Mouse (Mus musculus): ENCODE data around the gene 1700012P22Rik. TPM values are rescaled to one million over a fixed set of nuclear protein-coding genes. Genes with fewer than 3 reads are reported as not detected.

Gene 1700012P22Rik
- not detected in 2 replicates for polyA plus RNA-seq (2015; fragmentation: Nextera tagmentation; extraction: Ambion mirVana)

DNA sequence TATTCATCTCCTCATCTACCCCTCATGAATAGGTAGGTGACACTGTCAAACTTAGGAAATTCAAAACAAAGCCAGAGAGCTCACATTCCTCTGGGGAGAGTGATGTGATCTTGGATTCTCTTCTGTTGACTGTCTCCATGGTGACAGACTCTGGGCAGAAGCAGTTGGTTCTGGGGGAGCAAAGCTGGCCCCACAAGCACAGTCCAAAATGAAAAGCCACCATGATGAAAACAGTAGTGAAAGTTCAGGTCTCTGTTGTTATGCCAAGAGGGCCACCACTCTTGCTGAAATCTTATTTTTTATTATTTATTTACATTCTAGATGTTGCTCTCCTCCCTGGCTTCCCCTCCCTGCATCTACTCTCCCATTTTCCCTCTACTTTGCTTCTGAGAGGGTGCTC lies at the start of gene 1700012P22Rik:
TSS of gene 1700012P22Rik (minus strand) at position 101 of the 400 bp plus-strand sequence.
- H3K9ac ChIP-seq = no peak within 1 kb of the TSS
- ATAC-seq (ENCODE audit: borderline replicate concordance, extremely low read depth, low FRiP score, low TSS enrichment) = no peak

GRCm38 (mm10) chr4:144468091-144468490 lies 29.5 kb upstream of the 1700012P22Rik start:
- Histone ChIP-seq H3K27me3 (no peaks in the 10 kb centered on the region), H3K9ac (no peak overlapping the region), H3K27ac (no peak overlapping the region), H3K4me3 (no peak overlapping the region), H3K36me3 (no peaks in the 10 kb centered on the region), H3K9me3 (no peaks in the 10 kb centered on the region), H3K4me1 (no peaks in the 10 kb centered on the region), H3K4me2 (no peak overlapping the region)
- no peak for ATAC-seq (ENCODE audit: borderline replicate concordance, extremely low read depth, low FRiP score, low TSS enrichment)
- WGBS = 69% methylated on average over 1 of the region's 1 CpGs

More for the DNA sequence above, at the start of gene 1700012P22Rik:
- no peak within 1 kb of the TSS for H3K27ac ChIP-seq
- H3K9me3 ChIP-seq = no peaks in the 10 kb centered on the region
- H3K4me3 ChIP-seq = no peak within 1 kb of the TSS
- H3K4me1 ChIP-seq = no peaks in the 10 kb centered on the region
- no peaks in the 10 kb centered on the region for H3K27me3 ChIP-seq
- H3K36me3 ChIP-seq = no peaks in the 10 kb centered on the region
- H3K4me2 ChIP-seq = no peak within 1 kb of the TSS

DNA sequence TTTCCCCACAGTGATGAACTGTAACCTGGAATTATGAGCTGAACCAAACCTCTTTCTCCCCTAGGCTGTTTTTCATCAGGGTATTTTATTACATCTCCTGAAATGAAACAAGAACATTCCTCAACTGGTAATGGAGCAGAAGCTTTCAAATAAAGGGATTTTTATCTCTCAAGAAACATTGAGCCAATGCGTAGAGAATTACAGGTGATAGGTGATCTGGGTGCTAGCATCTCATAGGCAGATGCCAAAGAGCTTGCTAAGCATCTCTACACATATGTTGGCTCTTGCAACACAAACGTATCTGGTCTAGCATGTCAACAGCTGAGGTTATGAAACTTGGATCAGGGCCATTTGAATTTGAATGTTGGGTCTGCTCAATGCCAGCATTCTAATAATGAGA lies 26.6 kb upstream of the 1700012P22Rik start:
- H3K9ac ChIP-seq = no peak overlapping the region
- ATAC-seq (ENCODE audit: borderline replicate concordance, extremely low read depth, low FRiP score, low TSS enrichment) = no peak
- H3K36me3 ChIP-seq = no peaks in the 10 kb centered on the region
- H3K4me3 ChIP-seq = no peak overlapping the region
- H3K4me2 ChIP-seq = no peak overlapping the region
- no peaks in the 10 kb centered on the region for H3K9me3 ChIP-seq
- H3K4me1 ChIP-seq = no peaks in the 10 kb centered on the region
- 56% methylated on average over 2 of the region's 2 CpGs for WGBS
- H3K27me3 ChIP-seq = no peaks in the 10 kb centered on the region
- H3K27ac ChIP-seq = no peak overlapping the region

GRCm38 (mm10) chr4:144463656-144464055 lies 25.1 kb upstream of the 1700012P22Rik start, which contains the start of gene Aadacl3:
TSS of gene Aadacl3 (minus strand) at chr4:144463756.
- Histone ChIP-seq H3K27ac (no peak within 1 kb of the TSS), H3K9me3 (no peaks in the 10 kb centered on the region), H3K27me3 (no peaks in the 10 kb centered on the region), H3K36me3 (no peaks in the 10 kb centered on the region), H3K9ac (no peak within 1 kb of the TSS), H3K4me2 (no peak within 1 kb of the TSS), H3K4me3 (no peak within 1 kb of the TSS), H3K4me1 (no peaks in the 10 kb centered on the region)
- 64% methylated on average over 3 of the region's 3 CpGs for WGBS
- no peak for ATAC-seq (ENCODE audit: borderline replicate concordance, extremely low read depth, low FRiP score, low TSS enrichment)

GRCm38 (mm10) chr4:144453217-144453616 lies 14.6 kb upstream of the 1700012P22Rik start, which contains the start of gene Gm9944:
TSS of gene Gm9944 (minus strand) at chr4:144453317.
- ATAC-seq (ENCODE audit: borderline replicate concordance, extremely low read depth, low FRiP score, low TSS enrichment) = no peak
- no peaks in the 10 kb centered on the region for H3K4me1 ChIP-seq
- H3K9ac ChIP-seq = no peak within 1 kb of the TSS
- no peaks in the 10 kb centered on the region for H3K27me3 ChIP-seq
- no peak within 1 kb of the TSS for H3K4me3 ChIP-seq
- H3K27ac ChIP-seq = no peak within 1 kb of the TSS
- no peaks in the 10 kb centered on the region for H3K9me3 ChIP-seq
- 69% methylated on average over 2 of the region's 2 CpGs for WGBS
- no peak within 1 kb of the TSS for H3K4me2 ChIP-seq
- no peaks in the 10 kb centered on the region for H3K36me3 ChIP-seq

GRCm38 (mm10) chr4:144448546-144448945 lies 10.0 kb upstream of the 1700012P22Rik start:
- ATAC-seq (ENCODE audit: borderline replicate concordance, extremely low read depth, low FRiP score, low TSS enrichment) = no peak
- Histone ChIP-seq H3K27me3 (no peaks in the 10 kb centered on the region), H3K4me2 (no peak overlapping the region), H3K4me3 (no peak overlapping the region), H3K27ac (no peak overlapping the region), H3K9ac (no peak overlapping the region), H3K4me1 (no peaks in the 10 kb centered on the region), H3K9me3 (no peaks in the 10 kb centered on the region), H3K36me3 (no peaks in the 10 kb centered on the region)
- WGBS = 67% methylated on average over 2 of the region's 2 CpGs

DNA sequence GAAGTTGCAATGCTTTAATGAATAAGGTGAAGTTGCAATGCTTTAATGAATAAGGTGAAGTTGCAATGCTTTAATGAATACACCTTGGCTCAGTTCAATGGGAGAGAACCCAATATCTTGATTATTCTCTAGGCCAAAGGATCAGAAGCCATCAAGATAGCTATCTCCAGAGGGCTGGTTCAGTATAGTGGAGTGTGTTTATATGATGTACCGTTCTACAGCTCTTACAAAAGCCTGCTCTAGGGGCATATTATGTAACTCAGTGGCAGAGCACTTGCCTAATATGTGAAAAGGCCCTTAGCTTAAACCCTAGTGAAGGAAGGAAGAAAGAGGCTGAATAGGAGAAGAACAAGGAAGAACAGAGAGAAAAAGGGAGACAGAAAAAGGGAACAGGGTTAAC lies 3.0 kb upstream of the 1700012P22Rik start:
- no peaks in the 10 kb centered on the region for H3K9me3 ChIP-seq
- no peak overlapping the region for H3K27ac ChIP-seq
- no peak for ATAC-seq (ENCODE audit: borderline replicate concordance, extremely low read depth, low FRiP score, low TSS enrichment)
- no peaks in the 10 kb centered on the region for H3K27me3 ChIP-seq
- no peaks in the 10 kb centered on the region for H3K4me1 ChIP-seq
- WGBS = 65% methylated on average over 1 of the region's 1 CpGs
- H3K4me2 ChIP-seq = no peak overlapping the region
- no peaks in the 10 kb centered on the region for H3K36me3 ChIP-seq
- H3K9ac ChIP-seq = no peak overlapping the region
- H3K4me3 ChIP-seq = no peak overlapping the region

GRCm38 (mm10) chr4:144441095-144441494 lies 2.5 kb upstream of the 1700012P22Rik start:
- WGBS = 84% methylated on average over 4 of the region's 4 CpGs
- H3K4me1 ChIP-seq = no peaks in the 10 kb centered on the region
- no peak overlapping the region for H3K4me2 ChIP-seq
- no peaks in the 10 kb centered on the region for H3K27me3 ChIP-seq
- H3K9ac ChIP-seq = no peak overlapping the region
- no peak overlapping the region for H3K4me3 ChIP-seq
- no peaks in the 10 kb centered on the region for H3K9me3 ChIP-seq
- no peaks in the 10 kb centered on the region for H3K36me3 ChIP-seq
- no peak overlapping the region for H3K27ac ChIP-seq
- ATAC-seq (ENCODE audit: borderline replicate concordance, extremely low read depth, low FRiP score, low TSS enrichment) = no peak

DNA sequence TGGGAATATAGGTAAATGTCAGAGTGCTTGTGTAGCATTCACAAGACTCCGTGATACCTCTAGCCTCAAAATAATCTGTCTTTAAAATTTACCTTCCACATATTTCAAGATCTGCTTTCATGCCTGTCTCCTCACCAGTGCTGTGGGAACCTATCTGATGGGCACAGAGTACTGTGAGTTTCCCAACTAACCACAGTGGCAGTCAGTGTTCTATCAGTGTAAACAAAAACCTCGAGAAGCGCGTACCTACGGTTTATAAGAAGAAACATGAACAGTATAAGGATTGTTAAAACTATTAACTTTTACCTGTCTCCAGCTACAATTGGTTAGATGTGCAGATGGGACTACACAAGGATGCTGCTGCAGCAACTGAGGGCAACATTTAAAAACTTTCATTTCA lies 5.4 kb downstream of the 1700012P22Rik start:
- Histone ChIP-seq H3K4me2 (no peak overlapping the region), H3K27ac (no peak overlapping the region), H3K9ac (no peak overlapping the region), H3K9me3 (no peaks in the 10 kb centered on the region), H3K36me3 (no peaks in the 10 kb centered on the region), H3K27me3 (no peaks in the 10 kb centered on the region), H3K4me3 (no peak overlapping the region), H3K4me1 (no peaks in the 10 kb centered on the region)
- no peak for ATAC-seq (ENCODE audit: borderline replicate concordance, extremely low read depth, low FRiP score, low TSS enrichment)
- WGBS = 69% methylated on average over 5 of the region's 5 CpGs

- Histone ChIP-seq H3K36me3 (no peaks in the 10 kb centered on the region), H3K4me2 (no peak overlapping the region), H3K9ac (no peak overlapping the region), H3K27me3 (no peaks in the 10 kb centered on the region), H3K4me3 (no peak overlapping the region), H3K4me1 (no peaks in the 10 kb centered on the region), H3K9me3 (no peaks in the 10 kb centered on the region), H3K27ac (no peak overlapping the region)
- 73% methylated on average over 2 of the region's 2 CpGs for WGBS
- no peak for ATAC-seq (ENCODE audit: borderline replicate concordance, extremely low read depth, low FRiP score, low TSS enrichment)
These were observed 7.8 kb downstream of the 1700012P22Rik start for GRCm38 (mm10) chr4:144430723-144431122.

GRCm38 (mm10) chr4:144428868-144429267 lies 9.7 kb downstream of the 1700012P22Rik start:
- Histone ChIP-seq H3K27me3 (no peaks in the 10 kb centered on the region), H3K4me1 (no peaks in the 10 kb centered on the region), H3K36me3 (no peaks in the 10 kb centered on the region), H3K9ac (no peak overlapping the region), H3K4me2 (no peak overlapping the region), H3K4me3 (no peak overlapping the region), H3K27ac (no peak overlapping the region), H3K9me3 (no peaks in the 10 kb centered on the region)
- WGBS = 23% methylated on average over 3 of the region's 3 CpGs
- no peak for ATAC-seq (ENCODE audit: borderline replicate concordance, extremely low read depth, low FRiP score, low TSS enrichment)

DNA sequence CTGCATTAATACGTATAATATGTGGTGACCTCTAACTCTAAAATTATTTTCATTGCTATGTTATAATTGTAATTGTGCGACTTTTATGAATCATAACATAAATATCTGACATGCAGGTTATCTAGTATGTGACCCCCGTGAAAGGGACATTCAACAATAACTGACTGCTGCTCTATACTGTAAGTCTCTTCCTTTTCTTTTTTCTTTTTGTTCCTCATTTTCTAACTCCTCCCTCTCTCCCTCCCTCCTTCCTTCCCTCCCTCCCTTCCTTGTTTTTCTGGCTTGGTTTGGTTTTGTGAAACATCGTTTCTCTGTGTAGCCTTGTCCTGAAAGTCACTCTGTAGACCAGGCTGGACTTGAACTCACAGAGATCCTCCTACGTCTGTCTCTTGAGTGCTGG lies 14.0 kb downstream of the 1700012P22Rik start:
- WGBS = 68% methylated on average over 5 of the region's 5 CpGs
- Histone ChIP-seq H3K9ac (no peak overlapping the region), H3K27ac (no peak overlapping the region), H3K4me2 (no peak overlapping the region), H3K36me3 (no peaks in the 10 kb centered on the region), H3K27me3 (no peaks in the 10 kb centered on the region), H3K4me3 (no peak overlapping the region), H3K4me1 (no peaks in the 10 kb centered on the region), H3K9me3 (no peaks in the 10 kb centered on the region)
- ATAC-seq (ENCODE audit: borderline replicate concordance, extremely low read depth, low FRiP score, low TSS enrichment) = no peak

DNA sequence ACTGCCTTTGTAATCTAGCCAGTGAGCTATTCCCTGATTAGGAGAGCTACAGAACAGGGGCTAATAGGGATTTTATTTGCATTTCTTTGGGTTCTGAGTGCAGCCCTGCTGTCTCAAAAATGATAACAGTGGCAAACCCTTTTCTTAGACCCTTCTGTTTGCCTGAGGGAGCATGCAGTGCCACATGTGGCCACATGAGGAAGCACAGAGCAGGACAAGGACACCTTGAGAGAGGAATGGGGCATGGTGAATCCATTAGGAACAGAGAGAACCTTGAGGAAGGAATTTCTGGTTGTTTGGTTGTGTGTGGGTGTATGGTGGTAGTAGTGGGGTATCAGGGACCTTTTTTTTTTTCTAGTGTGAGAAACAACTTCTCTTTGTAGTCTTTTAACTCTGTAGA lies 17.9 kb downstream of the 1700012P22Rik start:
- no peak overlapping the region for H3K27ac ChIP-seq
- no peaks in the 10 kb centered on the region for H3K27me3 ChIP-seq
- no peaks in the 10 kb centered on the region for H3K36me3 ChIP-seq
- H3K9me3 ChIP-seq = no peaks in the 10 kb centered on the region
- no peaks in the 10 kb centered on the region for H3K4me1 ChIP-seq
- no peak overlapping the region for H3K9ac ChIP-seq
- H3K4me2 ChIP-seq = no peak overlapping the region
- no peak overlapping the region for H3K4me3 ChIP-seq
- no peak for ATAC-seq (ENCODE audit: borderline replicate concordance, extremely low read depth, low FRiP score, low TSS enrichment)

Data from lung, embryonic 15.5 days (tissue).